Mouse (Mus musculus) kidney, adult 2 months (tissue): ENCODE measurements around the gene Slc22a8.

ENCODE experiments used
- CTCF ChIP-seq: fragments of 200-500 bp; conservative IDR thresholded peaks from 2 replicates; pipeline ENCODE4 v1.5.1; 2011; ENCODE audit warnings: low read depth, mild to moderate bottlenecking, control low read depth, low read length, moderate library complexity, mixed read lengths; ENCODE audit not compliant: insufficient read depth, insufficient read length
- POLR2A ChIP-seq: fragments of 200-500 bp; IDR thresholded peaks from one replicate; pipeline ENCODE4 v1.6.1; 2011; ENCODE audit warnings: low read depth, low read length, control low read depth

- TF ChIP-seq POLR2A (no peak), CTCF (no peak)
Observed at GRCm38 (mm10) chr19:8592155-8592554, 1.1 kb downstream of the Slc22a8 start.
